Mouse (Mus musculus) lung, embryonic 14.5 days (tissue): ENCODE data around the gene D16Ertd472e. TPM values are rescaled to one million over a fixed set of nuclear protein-coding genes. Genes with fewer than 3 reads are reported as not detected.
"Not testable (repeated sequence)": the region's sequence is repeated elsewhere in the genome, so short reads cannot be mapped to it uniquely, and the experiment has no call there.

ENCODE experiments used
- ATAC-seq: fragments of 200-750 bp; cut with Nextera tagmentation; 2 replicates; pipeline ENCODE4 v1.8.0; 2017; ENCODE audit warnings: mild to moderate bottlenecking, moderate TSS enrichment, moderate library complexity; ENCODE audit not compliant: insufficient read depth
- DNase-seq: peaks from one replicate; pipeline ENCODE4 v3.0.0-alpha.2; 2015
- H3K27ac ChIP-seq: fragments of 300-500 bp; sonication (generic); 2 replicates; pipeline ENCODE4 v1.5.1; 2014; ENCODE audit warnings: low read depth, mild to moderate bottlenecking, moderate library complexity
- H3K27me3 ChIP-seq: fragments of 300-500 bp; sonication (generic); 2 replicates; pipeline ENCODE4 v1.6.1; 2014; ENCODE audit warnings: low read length, control low read depth; ENCODE audit not compliant: insufficient read depth
- H3K36me3 ChIP-seq: fragments of 300-500 bp; sonication (generic); 2 replicates; pipeline ENCODE4 v1.6.1; 2014; ENCODE audit warnings: control low read depth; ENCODE audit not compliant: insufficient read depth
- H3K4me1 ChIP-seq: fragments of 300-500 bp; sonication (generic); 2 replicates; pipeline ENCODE4 v1.6.1; 2014; ENCODE audit warnings: antibody characterized with exemption, control low read depth; ENCODE audit not compliant: insufficient read depth
- H3K4me2 ChIP-seq: fragments of 300-500 bp; sonication (generic); 2 replicates; pipeline ENCODE4 v1.6.1; 2014; ENCODE audit warnings: mild to moderate bottlenecking
- H3K4me3 ChIP-seq: fragments of 300-500 bp; sonication (generic); 2 replicates; pipeline ENCODE4 v1.5.1; 2014; ENCODE audit warnings: low read depth, low read length
- H3K9ac ChIP-seq: fragments of 300-500 bp; sonication (generic); 2 replicates; pipeline ENCODE4 v1.6.1; 2014
- H3K9me3 ChIP-seq: fragments of 300-500 bp; sonication (generic); 2 replicates; pipeline ENCODE4 v1.6.1; 2016; ENCODE audit warnings: low read depth, low read length, control low read depth
- CTCF ChIP-seq: IDR thresholded peaks from 2 replicates; pipeline ENCODE4 v1.5.1; 2016; ENCODE audit warnings: antibody characterized with exemption, low read depth
- WGBS: fragments of 180-500 bp; shearing (Covaris S2); extraction: QIAGEN DNeasy Blood & Tissue Kit; methylation state at CpG from one replicate; pipeline ENCODE4 v1.1.7; 2014; 5-methylcytosine and 5-hydroxymethylcytosine counted together
- polyA plus RNA-seq: library from polyadenylated mRNA; unstranded; fragments of >200 nt; fragmentation: Nextera tagmentation; extraction: Ambion mirVana; gene quantifications from 2 replicates; pipeline ENCODE4 v1.2.1, GENCODE M21; 2014

D16Ertd472e gene
- polyA plus RNA-seq, 1 experiment from 2014 or later, result 20.3 TPM

GRCm38 (mm10) chr16:78531957-78532605, 44.4 kb downstream of the D16Ertd472e start:
- DNase-seq, result no peak
- no peak overlapping the region for H3K4me2 ChIP-seq
- H3K9ac ChIP-seq, result no peak overlapping the region
- no peaks in the 10 kb centered on the region for H3K9me3 ChIP-seq
- no peak overlapping the region for H3K4me3 ChIP-seq
- no peak for TF ChIP-seq CTCF
- no peaks in the 10 kb centered on the region for H3K36me3 ChIP-seq
- no peaks in the 10 kb centered on the region for H3K4me1 ChIP-seq
- H3K27me3 ChIP-seq, result no peaks in the 10 kb centered on the region
- no peak overlapping the region for H3K27ac ChIP-seq
- whole genome bisulfite sequencing, result 69% methylated on average over 6 of the region's 6 CpGs
- ATAC-seq, result no peak

GRCm38 (mm10) chr16:78522974-78523373, 53.5 kb downstream of the D16Ertd472e start:
- WGBS, result 88% methylated on average over 4 of the region's 4 CpGs
- H3K27ac ChIP-seq, result no peak overlapping the region
- ATAC-seq, result no peak
- H3K27me3 ChIP-seq, result no peaks in the 10 kb centered on the region
- H3K9me3 ChIP-seq, result no peaks in the 10 kb centered on the region
- no peak for TF ChIP-seq CTCF
- H3K4me3 ChIP-seq, result no peak overlapping the region
- no peak for DNase-seq
- no peaks in the 10 kb centered on the region for H3K36me3 ChIP-seq
- no peaks in the 10 kb centered on the region for H3K4me1 ChIP-seq
- no peak overlapping the region for H3K4me2 ChIP-seq
- H3K9ac ChIP-seq, result no peak overlapping the region

GRCm38 (mm10) chr16:78518697-78519096, 57.8 kb downstream of the D16Ertd472e start:
- TF ChIP-seq CTCF, result no peak
- no peaks in the 10 kb centered on the region for H3K4me1 ChIP-seq
- no peak overlapping the region for H3K9ac ChIP-seq
- H3K27ac ChIP-seq, result no peak overlapping the region
- no peaks in the 10 kb centered on the region for H3K27me3 ChIP-seq
- no peak overlapping the region for H3K4me3 ChIP-seq
- ATAC-seq (no peak), DNase-seq (no peak)
- H3K4me2 ChIP-seq, result no peak overlapping the region
- WGBS, result 59% methylated on average over 7 of the region's 7 CpGs
- no peaks in the 10 kb centered on the region for H3K36me3 ChIP-seq
- no peaks in the 10 kb centered on the region for H3K9me3 ChIP-seq

GRCm38 (mm10) chr16:78517171-78517570, 59.3 kb downstream of the D16Ertd472e start:
- DNase-seq, result no peak
- no peak for TF ChIP-seq CTCF
- H3K36me3 ChIP-seq, result no peaks in the 10 kb centered on the region
- H3K4me2 ChIP-seq, result no peak overlapping the region
- no peak overlapping the region for H3K27ac ChIP-seq
- H3K9ac ChIP-seq, result no peak overlapping the region
- WGBS, result 73% methylated on average over 2 of the region's 2 CpGs
- ATAC-seq, result no peak
- no peaks in the 10 kb centered on the region for H3K9me3 ChIP-seq
- H3K27me3 ChIP-seq, result no peaks in the 10 kb centered on the region
- H3K4me3 ChIP-seq, result no peak overlapping the region
- no peaks in the 10 kb centered on the region for H3K4me1 ChIP-seq

- H3K27me3 ChIP-seq, result no peaks in the 10 kb centered on the region
- H3K27ac ChIP-seq, result no peak overlapping the region
- ATAC-seq, result no peak
- no peaks in the 10 kb centered on the region for H3K36me3 ChIP-seq
- no peaks in the 10 kb centered on the region for H3K9me3 ChIP-seq
- H3K4me2 ChIP-seq, result no peak overlapping the region
- no peak overlapping the region for H3K4me3 ChIP-seq
- no peak overlapping the region for H3K9ac ChIP-seq
- DNase-seq, result no peak
- 82% methylated on average over 8 of the region's 8 CpGs for WGBS
- no peaks in the 10 kb centered on the region for H3K4me1 ChIP-seq
- TF ChIP-seq CTCF, result no peak
Measured at GRCm38 (mm10) chr16:78511526-78511925, 65.0 kb downstream of the D16Ertd472e start.

GRCm38 (mm10) chr16:78502492-78502891, 74.0 kb downstream of the D16Ertd472e start:
- H3K9ac ChIP-seq, result no peak overlapping the region

GRCm38 (mm10) chr16:78492696-78493095, 83.8 kb downstream of the D16Ertd472e start:
- H3K9me3 ChIP-seq, DNase-seq, H3K36me3 ChIP-seq, H3K27me3 ChIP-seq, H3K27ac ChIP-seq, H3K4me1 ChIP-seq, H3K9ac ChIP-seq, H3K4me3 ChIP-seq, H3K4me2 ChIP-seq, ATAC-seq: not testable (repeated sequence)
- 96% methylated on average over 12 of the region's 12 CpGs for WGBS

More at GRCm38 (mm10) chr16:78502492-78502891, 74.0 kb downstream of the D16Ertd472e start:
- no peak overlapping the region for H3K4me3 ChIP-seq
- 84% methylated on average over 9 of the region's 9 CpGs for WGBS
- DNase-seq, result no peak
- no peaks in the 10 kb centered on the region for H3K4me1 ChIP-seq
- no peaks in the 10 kb centered on the region for H3K36me3 ChIP-seq
- ATAC-seq, result no peak
- TF ChIP-seq CTCF, result no peak
- H3K27me3 ChIP-seq, result no peaks in the 10 kb centered on the region
- H3K4me2 ChIP-seq, result no peak overlapping the region
- no peaks in the 10 kb centered on the region for H3K9me3 ChIP-seq
- no peak overlapping the region for H3K27ac ChIP-seq

GRCm38 (mm10) chr16:78490779-78491178, 85.7 kb downstream of the D16Ertd472e start:
- no peak for DNase-seq
- 0 out of 2 replicates have a peak overlapping the region, but pooled peaks have one; percentile 30 for H3K27ac ChIP-seq

More at GRCm38 (mm10) chr16:78490779-78491178, 85.7 kb downstream of the D16Ertd472e start:
- WGBS, result 64% methylated on average over 5 of the region's 5 CpGs
- ATAC-seq, result no peak; the same call in 1 of the 2 replicates
- Histone ChIP-seq H3K9me3 (no peaks in the 10 kb centered on the region), H3K36me3 (no peaks in the 10 kb centered on the region), H3K4me2 (peak overlapping the region; percentile 55), H3K27me3 (no peaks in the 10 kb centered on the region), H3K4me1 (no peaks in the 10 kb centered on the region), H3K9ac (no peak overlapping the region), H3K4me3 (no peak overlapping the region; the same call in 1 of the 2 replicates)
- no peak for TF ChIP-seq CTCF

Other genes starting within 250 kb of the D16Ertd472e start
- 61.5 and 64.7 TPM in 2 replicates for gene Btg3, start 199.5 kb downstream of the D16Ertd472e start, polyA plus RNA-seq